Comparison of ENCODE assay signal across 7 mouse cellular contexts in the genomic region with DNA sequence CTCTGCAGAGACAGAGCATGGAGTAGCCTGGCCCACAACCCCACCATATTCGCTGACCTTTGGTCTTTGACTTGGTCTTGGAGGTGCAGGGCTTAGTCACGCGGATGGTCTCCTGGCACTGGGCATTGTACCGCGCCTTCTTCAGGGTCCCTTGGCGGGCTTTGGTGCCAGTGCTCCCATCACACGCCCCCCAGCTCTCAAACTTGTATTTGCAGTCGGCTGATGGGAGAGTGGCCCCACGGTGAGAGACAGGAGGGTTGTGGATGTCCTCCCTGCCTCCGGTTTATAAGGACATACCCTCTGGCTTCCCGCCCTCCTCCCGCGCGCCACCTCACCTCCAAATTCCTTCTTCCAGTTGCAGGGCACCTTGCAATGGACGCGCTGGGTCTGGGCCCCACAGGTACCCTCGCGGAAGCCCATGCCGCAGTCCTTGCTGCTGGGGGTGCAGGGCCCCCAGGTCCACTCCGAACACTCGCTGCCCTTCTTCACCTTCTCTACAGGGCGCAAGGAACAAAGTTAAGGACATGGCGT. TPM values are rescaled to one million over a fixed set of nuclear protein-coding genes. Genes with fewer than 3 reads are reported as not detected.
DNase-seq lines count a peak whose midpoint lies in the region; ATAC-seq and TF ChIP-seq lines count a peak whose summit lies in the region.

No protein-coding gene starts in this region.

- peak overlapping the region; percentile 42 for H3K4me3 ChIP-seq in forebrain, embryonic 14.5 days (ENCODE audit: low read depth, low read length)
- peak overlapping the region; percentile 22 for H3K4me3 ChIP-seq in olfactory bulb, adult 2 months (ENCODE audit: insufficient read depth, low read depth, low read length)

- H3K4me1 ChIP-seq in forebrain, embryonic 14.5 days (ENCODE audit: control insufficient read depth, insufficient read depth, low read length), result peaks cover 14% of the 10 kb centered on the region
- peaks cover 78% of the 10 kb centered on the region for H3K4me1 ChIP-seq in olfactory bulb, adult 2 months (ENCODE audit: control insufficient read depth, insufficient read depth, low read length)

- H3K9ac ChIP-seq in forebrain, embryonic 14.5 days (ENCODE audit: low read length), result peak overlapping the region; percentile 93

- H3K4me2 ChIP-seq in forebrain, embryonic 14.5 days (ENCODE audit: low read length), result peak overlapping the region; percentile 81

- H3K27ac ChIP-seq in forebrain, embryonic 14.5 days (ENCODE audit: low read depth, low read length), result peak overlapping the region; percentile 90
- peak overlapping the region; percentile 27; the same call in 1 of the 2 replicates for H3K27ac ChIP-seq in olfactory bulb, adult 2 months (ENCODE audit: insufficient read depth, low read depth, low read length)

- peak; percentile 20 for DNase-seq in thymus, postnatal 4 days
- DNase-seq in thymus, adult 18-20 months, result no peak
- DNase-seq in forebrain, embryonic 14.5 days (ENCODE audit: low spot score), result no peak
- peak; percentile 70 for DNase-seq in kidney, postnatal 36 days
- DNase-seq in layer of hippocampus, adult 9-10 months (ENCODE audit: low spot score), result no peak
- no peak for DNase-seq in gastrocnemius, adult 18-20 months (ENCODE audit: low spot score)

- no peaks in the 10 kb centered on the region for H3K27me3 ChIP-seq in forebrain, embryonic 14.5 days (replicated peaks; ENCODE audit: control insufficient read depth, insufficient read depth, low read length)

- ATAC-seq in forebrain, embryonic 14.5 days, result peak; percentile 3; the same call in 1 of the 2 replicates

- no peaks in the 10 kb centered on the region for H3K9me3 ChIP-seq in forebrain, embryonic 14.5 days (replicated peaks; ENCODE audit: control insufficient read depth, low read length)

- no peak for TF ChIP-seq POLR2A in olfactory bulb, adult 2 months (IDR thresholded peaks at IDR 0.05; ENCODE audit: insufficient read depth, low read depth, low read length)

- TF ChIP-seq CTCF in olfactory bulb, adult 2 months (IDR thresholded peaks at IDR 0.05; ENCODE audit: insufficient read depth, low read depth, low read length), result no peak

- under 1% methylated on average over 23 of the region's 23 CpGs for WGBS in forebrain, embryonic 14.5 days
- 44% methylated on average over 23 of the region's 23 CpGs for WGBS in olfactory bulb, adult 2 months

- H3K36me3 ChIP-seq in forebrain, embryonic 14.5 days (ENCODE audit: control insufficient read depth, insufficient read depth, low read length), result peaks cover 8% of the 10 kb centered on the region; the same call in 1 of the 2 replicates

RNA-seq across cellular contexts. Expression of a gene that starts 1.3 kb away (rescaled TPM):
- 349 and 462 TPM in 2 replicates for polyA plus RNA-seq in forebrain, embryonic 14.5 days (2014; fragmentation: Nextera tagmentation; extraction: Ambion mirVana)
- polyA plus RNA-seq in olfactory bulb, adult 2 months (2012; ENCODE audit: insufficient read depth, insufficient read length, low replicate concordance, missing spikeins), result not detected in 2 replicates
- 1 to 10 TPM in 1 of 2 experiments, under 1 TPM in 1; 0.82 to 1.7 TPM for total RNA-seq in gastrocnemius, adult 18-20 months (2021)

RNA-seq across cellular contexts. Expression of a gene that starts 3.8 kb away (rescaled TPM):
- polyA plus RNA-seq in forebrain, embryonic 14.5 days (2014; fragmentation: Nextera tagmentation; extraction: Ambion mirVana), result 0.83 and 1.2 TPM in 2 replicates
- not detected in 2 replicates for polyA plus RNA-seq in olfactory bulb, adult 2 months (2012; ENCODE audit: insufficient read depth, insufficient read length, low replicate concordance, missing spikeins)
- total RNA-seq in gastrocnemius, adult 18-20 months (2021), result not detected

RNA-seq across cellular contexts. Expression of a gene that starts 14.7 kb away (rescaled TPM):
- 0.20 and 0.30 TPM in 2 replicates for polyA plus RNA-seq in forebrain, embryonic 14.5 days (2014; fragmentation: Nextera tagmentation; extraction: Ambion mirVana)
- not detected in 2 replicates for polyA plus RNA-seq in olfactory bulb, adult 2 months (2012; ENCODE audit: insufficient read depth, insufficient read length, low replicate concordance, missing spikeins)
- not detected for total RNA-seq in gastrocnemius, adult 18-20 months (2021)

RNA-seq across cellular contexts. Expression of a gene that starts 44.8 kb away (rescaled TPM):
- polyA plus RNA-seq in forebrain, embryonic 14.5 days (2014; fragmentation: Nextera tagmentation; extraction: Ambion mirVana), result 26.7 and 29.1 TPM in 2 replicates
- 328 TPM in 1 of 2 replicates, not detected in the other for polyA plus RNA-seq in olfactory bulb, adult 2 months (2012; ENCODE audit: insufficient read depth, insufficient read length, low replicate concordance, missing spikeins)
- total RNA-seq in gastrocnemius, adult 18-20 months (2021), result 10 to 100 TPM; 29.0 to 32.7 TPM

Comparison
In these comparisons a context has a peak if more than half of its experiments do, and no peak if none do; other contexts are left out.
1. DNase-seq: peak in thymus, postnatal 4 days (single experiment) and kidney, postnatal 36 days (2 of 2); none in thymus, adult 18-20 months (0 of 2), forebrain, embryonic 14.5 days (single experiment), layer of hippocampus, adult 9-10 months (single experiment) and gastrocnemius, adult 18-20 months (single experiment).
2. RNA of a gene that starts 1.3 kb away (polyA plus RNA-seq): 349 to 462 TPM in forebrain, embryonic 14.5 days; not detected in olfactory bulb, adult 2 months; every median in the first group is over 100 times any median in the second.